Mouse (Mus musculus) kidney, adult 2 months (tissue): ENCODE measurements around the gene Piezo1. TPM values are rescaled to one million over a fixed set of nuclear protein-coding genes. Genes with fewer than 3 reads are reported as not detected.

Experiments used
- DNase-seq: peaks from one replicate; pipeline ENCODE4 v3.0.0; 2021
- H3K27ac ChIP-seq: fragments of 200-500 bp; 2 replicates; pipeline ENCODE4 v1.5.1; 2012; ENCODE audit warnings: low read depth, low read length, control low read depth, inconsistent platforms; ENCODE audit not compliant: insufficient read depth
- H3K27me3 ChIP-seq: fragments of 200-500 bp; replicated peaks from 2 replicates; pipeline ENCODE4 v1.6.1; 2012; ENCODE audit warnings: mild to moderate bottlenecking, moderate library complexity, low read length, inconsistent platforms; ENCODE audit not compliant: control insufficient read depth, insufficient read depth
- H3K36me3 ChIP-seq: fragments of 200-500 bp; 2 replicates; pipeline ENCODE4 v1.6.1; 2012; ENCODE audit warnings: mild to moderate bottlenecking, moderate library complexity, low read length, inconsistent platforms; ENCODE audit not compliant: control insufficient read depth, insufficient read depth
- H3K4me1 ChIP-seq: fragments of 200-500 bp; 2 replicates; pipeline ENCODE4 v1.6.1; 2011; ENCODE audit warnings: low read length; ENCODE audit not compliant: control insufficient read depth, insufficient read depth
- H3K4me3 ChIP-seq: fragments of 200-500 bp; 2 replicates; pipeline ENCODE4 v1.5.1; 2011; ENCODE audit warnings: mild to moderate bottlenecking, low read depth, low read length, control low read depth; ENCODE audit not compliant: insufficient read depth
- CTCF ChIP-seq: fragments of 200-500 bp; conservative IDR thresholded peaks from 2 replicates; pipeline ENCODE4 v1.5.1; 2011; ENCODE audit warnings: low read depth, mild to moderate bottlenecking, control low read depth, low read length, moderate library complexity, mixed read lengths; ENCODE audit not compliant: insufficient read depth, insufficient read length
- POLR2A ChIP-seq: fragments of 200-500 bp; IDR thresholded peaks from one replicate; pipeline ENCODE4 v1.6.1; 2011; ENCODE audit warnings: low read depth, low read length, control low read depth
- WGBS: fragments of 180-500 bp; shearing (Covaris S2); methylation state at CpG from one replicate; pipeline ENCODE4 v1.1.7; 2018; 5-methylcytosine and 5-hydroxymethylcytosine counted together
- polyA plus RNA-seq: library from polyadenylated mRNA; depleted of rRNA; stranded (reverse); fragments of >200 nt; gene quantifications from 2 replicates; pipeline ENCODE4 v1.2.3, GENCODE M21; 2012; rRNA removed

The Piezo1 gene
- polyA plus RNA-seq, 1 experiment: 102 TPM

- Histone ChIP-seq H3K4me1 (peaks cover 10% of the 10 kb centered on the region; the same call in 1 of the 2 replicates), H3K36me3 (no peaks in the 10 kb centered on the region), H3K4me3 (peak within 1 kb of the TSS; percentile 83), H3K27ac (peak within 1 kb of the TSS; percentile 78), H3K27me3 (no peaks in the 10 kb centered on the region)
- 6% methylated on average over 45 of the region's 45 CpGs for WGBS
- TF ChIP-seq POLR2A: peak; percentile 72
- no peak for TF ChIP-seq CTCF
- DNase-seq: peak; percentile 89
These were observed 118.5 kb downstream of the Piezo1 start, which contains the start of gene Cyba for GRCm38 (mm10) chr8:122432443-122433268. Cyba (minus strand) TSS chr8:122432930.

Other genes with a start within 250 kb of the Piezo1 start
- gene Trhr2, start 190.6 kb downstream of the Piezo1 start, polyA plus RNA-seq: 0.05 TPM in 1 of 2 replicates, not detected in the other
- 23.3 and 24.1 TPM in 2 replicates for gene Zc3h18, start 174.7 kb downstream of the Piezo1 start, polyA plus RNA-seq
- gene Il17c, start 129.3 kb downstream of the Piezo1 start, polyA plus RNA-seq: 0.11 TPM in 1 of 2 replicates, not detected in the other
- 1,266 and 1,342 TPM in 2 replicates for gene Cyba, start 118.4 kb downstream of the Piezo1 start, polyA plus RNA-seq
- 68.7 and 77.3 TPM in 2 replicates for gene Mvd, start 107.9 kb downstream of the Piezo1 start, polyA plus RNA-seq
- gene Snai3, start 90.6 kb downstream of the Piezo1 start, polyA plus RNA-seq: 1.6 and 1.7 TPM in 2 replicates
- gene Rnf166, start 75.3 kb downstream of the Piezo1 start, polyA plus RNA-seq: 64.4 and 64.5 TPM in 2 replicates
- gene Ctu2, start 75.2 kb downstream of the Piezo1 start, polyA plus RNA-seq: 16.8 and 21.1 TPM in 2 replicates
- gene Cdt1, start 16.7 kb upstream of the Piezo1 start, polyA plus RNA-seq: 7.1 and 8.6 TPM in 2 replicates
- gene Aprt, start 25.6 kb upstream of the Piezo1 start, polyA plus RNA-seq: 177 and 190 TPM in 2 replicates
- gene Galns, start 60.1 kb upstream of the Piezo1 start, polyA plus RNA-seq: 36.2 and 44.5 TPM in 2 replicates
- 258 and 302 TPM in 2 replicates for gene Trappc2l, start 60.3 kb upstream of the Piezo1 start, polyA plus RNA-seq
- 0.11 TPM in 2 replicates for gene Pabpn1l, start 71.4 kb upstream of the Piezo1 start, polyA plus RNA-seq
- gene Cbfa2t3, start 147.8 kb upstream of the Piezo1 start, polyA plus RNA-seq: 5.5 and 6.7 TPM in 2 replicates
- gene Acsf3, start 224.2 kb upstream of the Piezo1 start, polyA plus RNA-seq: 73.9 and 74.9 TPM in 2 replicates